7 mouse cellular contexts compared by ENCODE assay signal in the genomic region with DNA sequence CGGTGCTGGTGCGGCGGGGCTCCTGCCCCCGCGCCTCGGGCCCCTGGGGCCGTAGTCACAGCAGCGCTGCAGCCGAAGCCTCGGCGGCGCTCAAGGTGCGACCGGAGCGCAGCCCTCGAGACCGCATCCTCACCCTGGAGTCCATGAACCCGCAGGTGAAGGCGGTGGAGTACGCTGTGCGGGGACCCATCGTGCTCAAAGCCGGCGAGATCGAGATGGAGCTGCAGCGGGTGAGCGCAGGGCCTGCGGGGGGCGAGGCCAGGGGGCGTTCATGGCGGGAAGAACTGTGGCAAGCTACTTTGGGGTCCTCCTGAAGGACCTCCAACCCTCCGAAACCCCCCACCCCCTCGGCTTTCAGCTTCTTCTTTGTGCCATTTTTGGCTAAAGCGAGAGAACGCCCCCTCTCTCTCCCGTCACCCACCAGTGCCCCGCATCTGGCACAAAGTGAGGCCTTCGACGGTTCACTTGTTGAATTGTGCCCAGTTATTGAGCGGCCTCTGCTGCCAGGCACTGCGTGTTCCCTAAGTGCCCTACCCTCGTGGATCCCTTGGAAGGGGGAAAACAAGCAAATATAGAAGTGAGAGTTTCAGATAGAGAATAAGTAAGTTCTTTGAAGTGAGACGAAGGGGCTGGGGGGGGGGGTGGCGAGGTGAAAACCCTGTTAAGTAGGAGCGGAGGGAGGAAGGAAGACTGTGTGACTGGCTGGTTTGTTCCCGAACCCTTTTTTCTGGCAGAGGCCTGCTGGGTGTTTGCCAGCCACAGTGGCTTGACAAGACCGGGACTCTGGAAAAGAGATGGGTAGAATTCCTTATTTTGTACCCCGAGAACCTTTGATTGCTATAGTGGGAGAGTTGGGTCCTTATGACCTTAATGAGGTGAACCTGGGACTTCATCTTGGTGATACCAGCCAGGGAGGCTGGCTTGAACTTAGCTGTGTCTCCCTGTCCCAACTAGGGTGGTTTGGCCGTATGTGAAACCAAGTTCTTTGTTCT. TPM values are rescaled to one million over a fixed set of nuclear protein-coding genes. Genes with fewer than 3 reads are reported as not detected.
DNase-seq lines count a peak whose midpoint lies in the region; ATAC-seq lines count a peak whose summit lies in the region.

No protein-coding gene starts in this region.

- peaks cover 3% of the 10 kb centered on the region; the same call in 1 of the 2 replicates for H3K9me3 ChIP-seq in heart, embryonic 16.5 days (replicated peaks; ENCODE audit: control insufficient read depth, low read length)
- H3K9me3 ChIP-seq in midbrain, embryonic 13.5 days: no peaks in the 10 kb centered on the region

- WGBS in heart, embryonic 16.5 days: 9% methylated on average over 49 of the region's 49 CpGs
- 8% methylated on average over 45 of the region's 49 CpGs for WGBS in midbrain, embryonic 13.5 days

- DNase-seq in spleen, postnatal 10 days (ENCODE audit: low spot score in 2 of 2): peak; percentile 11 to 26
- DNase-seq in spleen, postnatal 4 days (ENCODE audit: low spot score in 2 of 2): no peak
- DNase-seq in cerebellum, postnatal 14 days: peak; percentile 56 to 57
- DNase-seq in layer of hippocampus, postnatal 14 days (ENCODE audit: low spot score in 2 of 2): peak; percentile 45 to 78
- DNase-seq in thymus, postnatal 0 days (ENCODE audit: low spot score): peak; percentile 18

- ATAC-seq in heart, embryonic 16.5 days (replicated peaks; ENCODE audit: extremely low read depth, insufficient read depth, low FRiP score): peak; percentile 25
- ATAC-seq in midbrain, embryonic 13.5 days: no peak

- H3K36me3 ChIP-seq in heart, embryonic 16.5 days (ENCODE audit: control insufficient read depth, insufficient read depth): no peaks in the 10 kb centered on the region
- H3K36me3 ChIP-seq in midbrain, embryonic 13.5 days: peaks cover 10% of the 10 kb centered on the region; the same call in 1 of the 2 replicates

- peak overlapping the region; percentile 100 for H3K4me2 ChIP-seq in heart, embryonic 16.5 days (ENCODE audit: low read depth, low read length)
- H3K4me2 ChIP-seq in midbrain, embryonic 13.5 days (replicated peaks): peak overlapping the region; percentile 81

- no peaks in the 10 kb centered on the region for H3K27me3 ChIP-seq in heart, embryonic 16.5 days (ENCODE audit: control insufficient read depth, insufficient read depth, low read length)
- H3K27me3 ChIP-seq in midbrain, embryonic 13.5 days: no peaks in the 10 kb centered on the region

- peak overlapping the region; percentile 75 for H3K9ac ChIP-seq in heart, embryonic 16.5 days (ENCODE audit: low read length)
- H3K9ac ChIP-seq in midbrain, embryonic 13.5 days (replicated peaks): peak overlapping the region; percentile 87

- H3K4me1 ChIP-seq in heart, embryonic 16.5 days (ENCODE audit: control insufficient read depth, insufficient read depth, low read length): peaks cover 3% of the 10 kb centered on the region; the same call in 1 of the 2 replicates
- H3K4me1 ChIP-seq in midbrain, embryonic 13.5 days (replicated peaks): peaks cover 10% of the 10 kb centered on the region

- H3K4me3 ChIP-seq in heart, embryonic 16.5 days (ENCODE audit: low read length): peak overlapping the region; percentile 85
- peak overlapping the region; percentile 85 for H3K4me3 ChIP-seq in midbrain, embryonic 13.5 days (replicated peaks)

- H3K27ac ChIP-seq in heart, embryonic 16.5 days (ENCODE audit: low read length): no peak overlapping the region
- peak overlapping the region; percentile 67 for H3K27ac ChIP-seq in midbrain, embryonic 13.5 days

RNA-seq across cellular contexts. Expression of gene Gpt2, which starts 0.9 kb away (rescaled TPM):
- polyA plus RNA-seq in heart, embryonic 16.5 days (2015; fragmentation: Nextera tagmentation; extraction: Ambion mirVana): 5.7 and 6.1 TPM in 2 replicates
- total RNA-seq in layer of hippocampus, postnatal 14 days (2021): 10 to 100 TPM; 80.5 to 82.4 TPM
- 26.3 and 27.9 TPM in 2 replicates for polyA plus RNA-seq in midbrain, embryonic 13.5 days (2015; fragmentation: Nextera tagmentation; extraction: Ambion mirVana)
- 5.1 and 5.3 TPM in 2 replicates for polyA plus RNA-seq in thymus, postnatal 0 days (2015; fragmentation: Nextera tagmentation; extraction: Ambion mirVana)

Comparison
In these comparisons a context has a peak if more than half of its experiments do, and no peak if none do; other contexts are left out.
1. DNase-seq: peak in spleen, postnatal 10 days (2 of 2), cerebellum, postnatal 14 days (2 of 2), layer of hippocampus, postnatal 14 days (2 of 2) and thymus, postnatal 0 days (single experiment); none in spleen, postnatal 4 days (0 of 2).